Mouse (Mus musculus): ENCODE data around the gene Stk16. TPM values are rescaled to one million over a fixed set of nuclear protein-coding genes. Genes with fewer than 3 reads are reported as not detected.

Gene Stk16
- total and polyA plus RNA-seq, 3 experiments, result 48.6 to 67.3 (median 60.6) TPM

- dilution Hi-C loops (cut with MboI; ENCODE audit: extremely low pct_ligation_motif_present, extremely low pct_unique_long_range_greater_than_20kb, low sequenced_read_pairs) (no loop called here), in situ Hi-C loops (cut with MboI; ENCODE audit: low pct_ligation_motif_present, low pct_unique_long_range_greater_than_20kb, low sequenced_read_pairs) (no loop called here)
- Histone ChIP-seq H3K4me1 (ENCODE audit: control insufficient read depth in 1 of 2, insufficient read depth in 2 of 2) (peaks cover 10 to 38% of the 10 kb centered on the region in 2 experiments), H3K4me3 (replicated peaks in 1 of 3; ENCODE audit: low read depth in 2 of 3, low read length in 2 of 3, poor library complexity in 1 of 3) (peak overlapping the region; percentile 86 to 89 (median 87)), H3K4me2 (ENCODE audit: insufficient read depth, low read depth, poor library complexity, severe bottlenecking) (peak overlapping the region; percentile 65), H3K27me3 (replicated peaks) (no peaks in the 10 kb centered on the region), H3K9me3 (replicated peaks; ENCODE audit: low read length) (no peaks in the 10 kb centered on the region), H3K9ac (ENCODE audit: insufficient read depth, low read depth) (peak overlapping the region; percentile 81), H3K36me3 (replicated peaks in 1 of 2; ENCODE audit: control insufficient read depth in 1 of 2, insufficient read depth in 1 of 2, low read length in 1 of 2) (peaks cover 19 to 54% of the 10 kb centered on the region in 2 experiments), H3K27ac (ENCODE audit: insufficient read depth, low read depth) (no peak overlapping the region), H3K79me2 (replicated peaks; ENCODE audit: control insufficient read depth, extremely low read depth, insufficient read depth, poor library complexity, severe bottlenecking) (no peaks in the 10 kb centered on the region)
- no peak for DNase-seq (ENCODE audit: extremely low read depth)
- TF ChIP-seq SMC3 (IDR thresholded peaks at IDR 0.05; ENCODE audit: low read depth, low read length) (no peak), USF1 (IDR thresholded peaks at IDR 0.05; ENCODE audit: low read depth, low read length) (no peak), POLR2AphosphoS2 (IDR thresholded peaks at IDR 0.05; ENCODE audit: low read depth, low read length) (no peak), MAX (IDR thresholded peaks at IDR 0.05; ENCODE audit: low read length) (no peak), RCOR1 (conservative IDR thresholded peaks at IDR 0.05; ENCODE audit: low read depth, low read length) (no peak), ZNF384 (IDR thresholded peaks at IDR 0.05; ENCODE audit: low read depth, low read length) (no peak), CHD2 (IDR thresholded peaks at IDR 0.05; ENCODE audit: low read length) (no peak), POLR2A (IDR thresholded peaks at IDR 0.05; ENCODE audit: low read depth, low read length) (no peak), GABPA (IDR thresholded peaks at IDR 0.05; ENCODE audit: insufficient replicate concordance, low read depth, low read length) (no peak), TCF12 (IDR thresholded peaks at IDR 0.05; ENCODE audit: low read depth, low read length) (no peak), MAZ (IDR thresholded peaks at IDR 0.05; ENCODE audit: low read depth, low read length) (no peak), EP300 (IDR thresholded peaks at IDR 0.05; ENCODE audit: low read length) (no peak), IRF4 (IDR thresholded peaks at IDR 0.05; ENCODE audit: low read depth, low read length) (no peak), NELFE (IDR thresholded peaks at IDR 0.05; ENCODE audit: low read depth, low read length) (no peak)
These were observed 19.4 kb upstream of the Stk16 start for GRCm38 (mm10) chr1:75191258-75191621.

- peak; percentile 98 for DNase-seq (ENCODE audit: extremely low read depth)
- dilution Hi-C loops (cut with MboI; ENCODE audit: extremely low pct_ligation_motif_present, extremely low pct_unique_long_range_greater_than_20kb, low sequenced_read_pairs), result no loop called here
- in situ Hi-C loops (cut with MboI; ENCODE audit: low pct_ligation_motif_present, low pct_unique_long_range_greater_than_20kb, low sequenced_read_pairs), result no loop called here
- TF ChIP-seq POLR2AphosphoS2 (IDR thresholded peaks at IDR 0.05; ENCODE audit: low read depth, low read length) (peak; percentile 72), IRF4 (IDR thresholded peaks at IDR 0.05; ENCODE audit: low read depth, low read length) (0 out of 2 replicates have a peak, but pooled peaks have one; percentile 7), TBP (conservative IDR thresholded peaks at IDR 0.05; ENCODE audit: low read depth, low read length) (peak; percentile 44; the same call in 1 of the 2 replicates), MXI1 (IDR thresholded peaks at IDR 0.05; ENCODE audit: low read depth, low read length) (peak; percentile 92), USF1 (IDR thresholded peaks at IDR 0.05; ENCODE audit: low read depth, low read length) (no peak), RAD21 (IDR thresholded peaks at IDR 0.05; ENCODE audit: low read depth, low read length) (no peak), TCF12 (IDR thresholded peaks at IDR 0.05; ENCODE audit: low read depth, low read length) (peak; percentile 51), JUN (IDR thresholded peaks at IDR 0.05; ENCODE audit: insufficient read depth, low read depth, low read length) (no peak), UBTF (IDR thresholded peaks at IDR 0.05; ENCODE audit: low read depth, low read length) (no peak), ZMIZ1 (IDR thresholded peaks at IDR 0.05; ENCODE audit: low read depth, low read length) (peak; percentile 69; the same call in 1 of the 2 replicates), ETS1 (conservative IDR thresholded peaks at IDR 0.05; ENCODE audit: low read depth, low read length) (no peak), BHLHE40 (IDR thresholded peaks at IDR 0.05; ENCODE audit: low read depth, low read length) (no peak), ZKSCAN1 (IDR thresholded peaks at IDR 0.05; ENCODE audit: borderline replicate concordance, low read depth, low read length) (no peak), MAZ (IDR thresholded peaks at IDR 0.05; ENCODE audit: low read depth, low read length) (peak; percentile 68; the same call in 1 of the 2 replicates), MAFK (IDR thresholded peaks at IDR 0.05; ENCODE audit: insufficient replicate concordance, low read length) (no peak), SIN3A (IDR thresholded peaks at IDR 0.05; ENCODE audit: low read length) (peak; percentile 90), HCFC1 (IDR thresholded peaks at IDR 0.05; ENCODE audit: low read depth, low read length) (peak; percentile 78), POLR2A (IDR thresholded peaks at IDR 0.05; ENCODE audit: low read depth, low read length) (peak; percentile 63; the same call in 1 of the 2 replicates), CHD2 (IDR thresholded peaks at IDR 0.05; ENCODE audit: low read length) (peak; percentile 86), E2F4 (IDR thresholded peaks at IDR 0.05; ENCODE audit: insufficient replicate concordance, low read depth, low read length) (no peak), MAX (IDR thresholded peaks at IDR 0.05; ENCODE audit: low read length) (0 out of 2 replicates have a peak, but pooled peaks have one; percentile 38), JUND (conservative IDR thresholded peaks at IDR 0.05; ENCODE audit: low read depth, low read length) (no peak), GABPA (IDR thresholded peaks at IDR 0.05; ENCODE audit: insufficient replicate concordance, low read depth, low read length) (no peak; the same call in 1 of the 2 replicates), CTCF (conservative IDR thresholded peaks at IDR 0.05 in 1 of 2, IDR thresholded peaks at IDR 0.05 in 1 of 2; ENCODE audit: low read depth in 2 of 2, low read length in 2 of 2) (no peak; a peak in 1 of 4 replicates)
These were observed 18.8 kb upstream of the Stk16 start, which contains the start of the genes Ankzf1 and Atg9a for GRCm38 (mm10) chr1:75191622-75192402. Ankzf1 (plus strand) TSS chr1:75192151. Atg9a (minus strand) TSS chr1:75192196.

More at GRCm38 (mm10) chr1:75191622-75192402, 18.8 kb upstream of the Stk16 start, which contains the start of the genes Ankzf1 and Atg9a:
- Histone ChIP-seq H3K27ac (ENCODE audit: insufficient read depth, low read depth) (peak within 1 kb of the TSS; percentile 93), H3K9me3 (replicated peaks; ENCODE audit: low read length) (no peaks in the 10 kb centered on the region), H3K27me3 (replicated peaks) (no peaks in the 10 kb centered on the region), H3K9ac (ENCODE audit: insufficient read depth, low read depth) (peak within 1 kb of the TSS; percentile 90), H3K4me3 (replicated peaks in 1 of 3; ENCODE audit: low read depth in 2 of 3, low read length in 2 of 3, poor library complexity in 1 of 3) (peak within 1 kb of the TSS; percentile 89 to 98 (median 97)), H3K4me1 (ENCODE audit: control insufficient read depth in 1 of 2, insufficient read depth in 2 of 2) (peaks cover 10 to 38% of the 10 kb centered on the region in 2 experiments), H3K36me3 (replicated peaks in 1 of 2; ENCODE audit: control insufficient read depth in 1 of 2, insufficient read depth in 1 of 2, low read length in 1 of 2) (peaks cover 18 to 54% of the 10 kb centered on the region in 2 experiments), H3K4me2 (ENCODE audit: insufficient read depth, low read depth, poor library complexity, severe bottlenecking) (peak within 1 kb of the TSS; percentile 86), H3K79me2 (replicated peaks; ENCODE audit: control insufficient read depth, extremely low read depth, insufficient read depth, poor library complexity, severe bottlenecking) (no peaks in the 10 kb centered on the region)
